22 mouse cellular contexts compared by ENCODE assay signal in the genomic region with DNA sequence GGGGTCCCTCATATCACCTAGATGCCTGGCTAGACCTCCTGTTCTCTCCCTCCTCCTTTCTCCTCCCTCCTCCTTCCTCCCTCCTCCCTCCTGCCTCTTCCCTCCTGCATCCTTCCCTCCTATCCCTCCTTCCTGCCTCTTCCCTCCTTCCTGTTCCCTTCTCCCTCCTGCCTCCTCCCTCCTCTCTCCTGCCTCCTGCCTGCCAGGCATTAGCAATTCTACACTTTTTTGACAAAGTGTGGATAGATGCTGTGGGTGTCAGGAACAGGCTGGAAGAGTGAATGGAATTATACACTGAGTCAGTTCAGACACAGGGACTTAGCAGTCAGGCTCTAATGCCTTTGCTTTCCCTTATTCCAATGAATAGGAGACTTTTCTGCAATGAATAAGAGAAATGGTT.
DNase-seq lines count a peak whose midpoint lies in the region; ATAC-seq and TF ChIP-seq lines count a peak whose summit lies in the region.
"Had no signal": no experiment of that assay in that cellular context is flagged by ENCODE, and none has a peak within 500 bp of the region (broad histone marks: within the 10 kb centered on the region; RNA-seq: fewer than 3 reads in every experiment).

No protein-coding gene starts in this region.

- no peaks in the 10 kb centered on the region for H3K9me3 ChIP-seq in forebrain, embryonic 11.5 days (ENCODE audit: control insufficient read depth, low read length)
- H3K9me3 ChIP-seq in forebrain, embryonic 12.5 days: no peaks in the 10 kb centered on the region
- H3K9me3 ChIP-seq: embryonic facial prominence, embryonic 15.5 days; heart, embryonic 15.5 days; hindbrain, embryonic 15.5 days; intestine, embryonic 15.5 days; limb, embryonic 15.5 days; liver, embryonic 15.5 days; midbrain, embryonic 12.5 days; neural tube, embryonic 12.5 days had no signal

- no peak for ATAC-seq in forebrain, embryonic 11.5 days (replicated peaks; ENCODE audit: low FRiP score)
- ATAC-seq in forebrain, embryonic 12.5 days (ENCODE audit: low FRiP score): no peak
- ATAC-seq in activated CD4-positive, CD25-positive, alpha-beta regulatory T cell, adult 4 months: no peak
- ATAC-seq: intestine, embryonic 15.5 days had no signal

- intact Hi-C loops in left cerebral cortex, postnatal 14 days (cut with DNase I): no loop called here

- no peaks in the 10 kb centered on the region for H3K36me3 ChIP-seq in forebrain, embryonic 11.5 days (ENCODE audit: control insufficient read depth, insufficient read depth, low read length)
- no peaks in the 10 kb centered on the region; the same call in none of the 2 replicates for H3K36me3 ChIP-seq in forebrain, embryonic 12.5 days (replicated peaks)
- H3K36me3 ChIP-seq: embryonic facial prominence, embryonic 15.5 days; intestine, embryonic 15.5 days; liver, embryonic 15.5 days had no signal

- H3K9ac ChIP-seq in forebrain, embryonic 11.5 days (ENCODE audit: low read length): no peak overlapping the region
- H3K9ac ChIP-seq in forebrain, embryonic 12.5 days: no peak overlapping the region
- H3K9ac ChIP-seq: embryonic facial prominence, embryonic 15.5 days; heart, embryonic 15.5 days; hindbrain, embryonic 15.5 days; intestine, embryonic 15.5 days; limb, embryonic 15.5 days; liver, embryonic 15.5 days; midbrain, embryonic 12.5 days; neural tube, embryonic 12.5 days had no signal

- H3K27me3 ChIP-seq in forebrain, embryonic 11.5 days (ENCODE audit: control insufficient read depth, insufficient read depth, low read length): no peaks in the 10 kb centered on the region
- H3K27me3 ChIP-seq in forebrain, embryonic 12.5 days: no peaks in the 10 kb centered on the region
- H3K27me3 ChIP-seq: embryonic facial prominence, embryonic 15.5 days; heart, embryonic 15.5 days; hindbrain, embryonic 15.5 days; intestine, embryonic 15.5 days; limb, embryonic 15.5 days; liver, embryonic 15.5 days; midbrain, embryonic 12.5 days; neural tube, embryonic 12.5 days had no signal

- H3K4me1 ChIP-seq in forebrain, embryonic 11.5 days (replicated peaks; ENCODE audit: control insufficient read depth, insufficient read depth, low read length): no peaks in the 10 kb centered on the region
- no peaks in the 10 kb centered on the region for H3K4me1 ChIP-seq in forebrain, embryonic 12.5 days
- H3K4me1 ChIP-seq: embryonic facial prominence, embryonic 15.5 days; intestine, embryonic 15.5 days; liver, embryonic 15.5 days; midbrain, embryonic 12.5 days; neural tube, embryonic 12.5 days had no signal

- DNase-seq in forebrain, embryonic 11.5 days (ENCODE audit: low spot score): peak; percentile 13
- DNase-seq in layer of hippocampus, adult 2 months (ENCODE audit: low spot score in 2 of 2): peak in 1 of 2 experiments; percentile 56
- no peak for DNase-seq in layer of hippocampus, postnatal 36 days
- peak; percentile 86 for DNase-seq in brain, adult 2 months (ENCODE audit: low read depth, low spot score)
- peak; percentile 61 to 64 for DNase-seq in left cerebral cortex, postnatal 14 days (ENCODE audit: low spot score in 2 of 2)
- no peak for DNase-seq in ovary, adult 18-20 months (ENCODE audit: low spot score)
- DNase-seq: adrenal gland, adult 8-10 months; cerebellum, adult 9-11 months; embryo, embryonic 11 days; heart, postnatal 4 days; thymus, adult 18-20 months had no signal

- no peak overlapping the region for H3K27ac ChIP-seq in forebrain, embryonic 11.5 days (ENCODE audit: low read depth, low read length)
- no peak overlapping the region for H3K27ac ChIP-seq in forebrain, embryonic 12.5 days
- H3K27ac ChIP-seq in layer of hippocampus, adult 2 months: peak overlapping the region; percentile 46; the same call in 1 of the 2 replicates
- H3K27ac ChIP-seq: embryonic facial prominence, embryonic 15.5 days; heart, embryonic 15.5 days; hindbrain, embryonic 15.5 days; intestine, embryonic 15.5 days; limb, embryonic 15.5 days; liver, embryonic 15.5 days; macrophage; midbrain, embryonic 12.5 days; neural tube, embryonic 12.5 days had no signal

- no peak overlapping the region for H3K4me3 ChIP-seq in forebrain, embryonic 11.5 days (ENCODE audit: low read depth, low read length)
- H3K4me3 ChIP-seq in forebrain, embryonic 12.5 days (replicated peaks): no peak overlapping the region
- H3K4me3 ChIP-seq in layer of hippocampus, adult 2 months: no peak overlapping the region
- H3K4me3 ChIP-seq: embryonic facial prominence, embryonic 15.5 days; heart, embryonic 15.5 days; hindbrain, embryonic 15.5 days; intestine, embryonic 15.5 days; limb, embryonic 15.5 days; liver, embryonic 15.5 days; midbrain, embryonic 12.5 days; neural tube, embryonic 12.5 days had no signal

- H3K4me2 ChIP-seq in forebrain, embryonic 11.5 days (ENCODE audit: low read depth, low read length, severe bottlenecking): no peak overlapping the region
- no peak overlapping the region for H3K4me2 ChIP-seq in forebrain, embryonic 12.5 days
- H3K4me2 ChIP-seq: embryonic facial prominence, embryonic 15.5 days; heart, embryonic 15.5 days; hindbrain, embryonic 15.5 days; intestine, embryonic 15.5 days; limb, embryonic 15.5 days; liver, embryonic 15.5 days; midbrain, embryonic 12.5 days; neural tube, embryonic 12.5 days had no signal

- peak; percentile 50 for TF ChIP-seq CTCF in layer of hippocampus, adult 2 months (conservative IDR thresholded peaks at IDR 0.05)

Comparison
In these comparisons a context has a peak if more than half of its experiments do, and no peak if none do; other contexts are left out.
1. DNase-seq: peak in forebrain, embryonic 11.5 days (single experiment), brain, adult 2 months (single experiment) and left cerebral cortex, postnatal 14 days (2 of 2); none in layer of hippocampus, postnatal 36 days (0 of 2) and ovary, adult 18-20 months (single experiment).